Mouse (Mus musculus): ENCODE measurements around the gene Selp. TPM values are rescaled to one million over a fixed set of nuclear protein-coding genes. Genes with fewer than 3 reads are reported as not detected.

Gene Selp
- polyA plus RNA-seq, 1 experiment from 2014 or later, result not detected

GRCm38 (mm10) chr1:164083046-164083445, 32.0 kb upstream of the Selp start:
- no peaks in the 10 kb centered on the region for H3K9me3 ChIP-seq
- H3K4me1 ChIP-seq (replicated peaks), result no peaks in the 10 kb centered on the region
- no peaks in the 10 kb centered on the region for H3K36me3 ChIP-seq
- no peak overlapping the region for H3K4me2 ChIP-seq
- no peak overlapping the region for H3K27ac ChIP-seq (replicated peaks)
- H3K4me3 ChIP-seq, result no peak overlapping the region
- H3K9ac ChIP-seq, result no peak overlapping the region
- no peaks in the 10 kb centered on the region for H3K27me3 ChIP-seq
- WGBS, result 97% methylated on average over 4 of the region's 4 CpGs
- no peak for ATAC-seq (ENCODE audit: low read depth)

- ATAC-seq (ENCODE audit: low read depth), result no peak
- Histone ChIP-seq H3K36me3 (no peaks in the 10 kb centered on the region), H3K9me3 (no peaks in the 10 kb centered on the region), H3K4me2 (no peak overlapping the region), H3K27me3 (no peaks in the 10 kb centered on the region), H3K4me3 (no peak overlapping the region), H3K9ac (no peak overlapping the region), H3K27ac (replicated peaks) (no peak overlapping the region), H3K4me1 (replicated peaks) (no peaks in the 10 kb centered on the region)
- WGBS, result 89% methylated on average over 3 of the region's 3 CpGs
These were observed 28.3 kb upstream of the Selp start for GRCm38 (mm10) chr1:164086797-164087196.

DNA sequence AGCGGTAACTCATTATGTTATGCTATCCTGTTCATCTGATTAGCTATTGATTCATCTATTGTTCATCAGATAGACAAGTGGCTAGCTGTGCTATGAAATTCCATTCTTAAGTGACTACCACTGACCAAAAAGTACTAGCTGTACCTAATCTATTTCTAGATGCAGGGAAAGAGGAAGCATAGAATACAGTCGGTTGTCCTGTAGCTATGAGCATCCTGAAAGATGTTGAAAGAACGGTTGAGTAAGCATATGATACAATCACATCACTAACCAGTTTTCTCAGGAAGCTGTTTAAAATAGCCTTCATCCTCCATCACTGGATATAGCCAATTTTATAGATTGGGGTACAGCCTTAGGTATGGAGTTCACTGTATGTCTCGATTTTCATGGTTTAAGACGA, 27.2 kb upstream of the Selp start:
- H3K4me3 ChIP-seq, result no peak overlapping the region
- 93% methylated on average over 5 of the region's 5 CpGs for WGBS

DNA sequence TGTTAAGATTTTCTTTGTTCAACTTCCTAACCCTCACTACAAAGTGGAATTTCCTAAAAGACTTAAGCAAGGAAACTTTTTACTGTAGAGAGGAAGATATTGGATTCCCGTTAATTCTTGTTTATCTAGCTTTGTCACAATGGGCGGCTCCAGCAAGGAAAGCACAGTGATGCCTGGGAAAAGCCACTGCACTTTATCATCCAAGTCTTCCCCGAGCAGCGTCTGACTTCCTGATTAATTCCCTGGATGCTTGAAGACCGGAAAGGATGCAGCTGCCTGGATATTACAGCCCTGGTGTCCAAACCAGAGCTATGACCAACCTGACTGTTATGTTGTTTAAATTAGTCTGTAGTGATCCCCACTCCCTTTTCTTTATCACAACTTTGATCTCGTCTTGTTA, 18.3 kb upstream of the Selp start:
- no peaks in the 10 kb centered on the region for H3K9me3 ChIP-seq
- no peaks in the 10 kb centered on the region for H3K27me3 ChIP-seq
- no peaks in the 10 kb centered on the region for H3K4me1 ChIP-seq (replicated peaks)
- no peak overlapping the region for H3K27ac ChIP-seq (replicated peaks)
- 70% methylated on average over 6 of the region's 6 CpGs for WGBS
- H3K36me3 ChIP-seq, result no peaks in the 10 kb centered on the region
- H3K4me3 ChIP-seq, result no peak overlapping the region
- no peak for ATAC-seq (ENCODE audit: low read depth)
- no peak overlapping the region for H3K9ac ChIP-seq
- no peak overlapping the region for H3K4me2 ChIP-seq

More for the DNA sequence above, 27.2 kb upstream of the Selp start:
- Histone ChIP-seq H3K27ac (replicated peaks) (no peak overlapping the region), H3K36me3 (no peaks in the 10 kb centered on the region), H3K9ac (no peak overlapping the region), H3K27me3 (no peaks in the 10 kb centered on the region), H3K9me3 (no peaks in the 10 kb centered on the region), H3K4me1 (replicated peaks) (no peaks in the 10 kb centered on the region), H3K4me2 (no peak overlapping the region)
- no peak for ATAC-seq (ENCODE audit: low read depth)

DNA sequence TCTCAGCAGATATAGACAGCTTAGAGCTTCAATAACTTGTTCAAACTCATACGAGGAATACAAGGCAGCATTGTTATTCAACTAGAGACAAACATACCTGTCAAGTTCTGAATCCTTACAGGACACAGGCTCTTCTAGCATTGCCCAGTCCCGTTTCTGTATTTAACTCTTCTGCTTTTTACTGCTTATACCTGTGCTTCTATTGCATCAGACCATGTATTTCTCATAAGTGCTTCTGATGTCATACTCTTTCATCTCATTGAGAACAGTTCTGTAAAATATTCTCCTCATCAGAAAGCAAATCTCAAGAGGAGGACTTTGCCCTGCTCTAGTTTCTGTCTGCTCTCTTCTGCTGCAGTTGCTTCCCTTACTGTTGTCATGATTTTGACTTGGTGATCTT, 17.2 kb upstream of the Selp start:
- Histone ChIP-seq H3K4me1 (replicated peaks) (no peaks in the 10 kb centered on the region), H3K27me3 (no peaks in the 10 kb centered on the region), H3K36me3 (no peaks in the 10 kb centered on the region), H3K9ac (no peak overlapping the region), H3K9me3 (no peaks in the 10 kb centered on the region), H3K4me3 (no peak overlapping the region), H3K27ac (replicated peaks) (no peak overlapping the region), H3K4me2 (no peak overlapping the region)
- no peak for ATAC-seq (ENCODE audit: low read depth)
- WGBS, result 92% methylated on average over 2 of the region's 2 CpGs

GRCm38 (mm10) chr1:164098372-164098771, 16.7 kb upstream of the Selp start:
- H3K4me1 ChIP-seq (replicated peaks), result no peaks in the 10 kb centered on the region
- no peak overlapping the region for H3K4me2 ChIP-seq
- H3K27me3 ChIP-seq, result no peaks in the 10 kb centered on the region
- H3K27ac ChIP-seq (replicated peaks), result no peak overlapping the region
- no peak overlapping the region for H3K9ac ChIP-seq
- H3K9me3 ChIP-seq, result no peaks in the 10 kb centered on the region
- H3K36me3 ChIP-seq, result no peaks in the 10 kb centered on the region
- ATAC-seq (ENCODE audit: low read depth), result no peak
- WGBS, result 83% methylated on average over 2 of the region's 2 CpGs
- H3K4me3 ChIP-seq, result no peak overlapping the region

DNA sequence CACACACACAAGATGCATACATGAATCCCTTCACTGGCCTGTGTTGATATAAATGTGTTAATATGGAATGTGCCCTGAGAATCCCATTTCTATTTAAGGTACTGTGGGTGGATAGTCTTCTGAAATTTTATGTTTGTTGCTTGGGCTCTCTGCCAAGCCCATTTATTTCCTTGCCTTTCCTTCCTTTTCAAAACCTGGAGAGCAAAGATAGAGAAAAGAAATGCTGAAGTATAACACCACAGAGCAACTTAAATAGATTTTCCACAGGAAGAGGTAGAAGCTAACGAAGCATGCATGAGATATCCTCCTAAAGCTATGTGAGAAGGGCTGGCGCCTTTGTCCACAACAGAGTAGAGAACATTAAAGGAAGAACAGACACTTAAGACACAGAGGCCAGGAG, 5.3 kb upstream of the Selp start:
- Histone ChIP-seq H3K9ac (no peak overlapping the region), H3K4me3 (no peak overlapping the region)
- WGBS, result 88% methylated on average over 2 of the region's 2 CpGs

DNA sequence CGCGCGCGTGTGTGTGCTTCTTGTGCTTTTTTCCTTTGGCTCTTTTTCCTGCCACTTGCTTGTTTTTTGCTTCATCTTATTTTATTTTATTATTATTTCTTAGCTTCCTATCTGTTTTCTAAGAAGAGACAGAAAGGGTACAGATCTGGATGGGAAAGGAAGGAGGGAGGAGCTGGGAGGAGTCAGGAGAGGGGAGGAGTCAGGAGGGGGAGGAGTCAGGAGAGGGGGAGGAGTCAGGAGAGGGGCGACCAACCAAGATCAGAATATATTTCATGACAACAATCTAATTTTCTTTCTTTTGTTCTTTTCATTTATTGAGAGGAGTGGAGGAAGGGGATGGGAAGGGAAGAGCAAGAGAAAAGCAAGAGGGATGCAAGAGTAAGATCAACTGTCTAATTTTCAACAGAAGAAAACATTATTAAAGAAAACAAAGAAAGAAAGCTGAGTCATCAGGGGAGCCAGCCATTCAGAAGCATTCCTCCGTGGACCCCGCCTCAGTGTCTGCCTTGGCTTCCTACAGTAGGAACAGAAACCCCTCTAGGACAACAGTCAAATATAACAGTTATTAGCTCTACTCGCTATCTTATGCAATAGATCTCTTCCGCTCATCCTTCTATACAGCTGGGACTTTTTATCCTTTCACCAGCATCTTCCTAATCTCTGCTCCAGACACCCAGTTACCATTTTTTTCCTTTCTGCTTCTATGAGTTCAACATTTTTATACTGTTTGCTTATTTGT, 4.3 kb upstream of the Selp start:
- H3K9me3 ChIP-seq, result no peaks in the 10 kb centered on the region
- no peaks in the 10 kb centered on the region for H3K4me1 ChIP-seq (replicated peaks)
- no peak overlapping the region for H3K4me2 ChIP-seq
- WGBS, result 96% methylated on average over 9 of the region's 9 CpGs
- no peak for ATAC-seq (ENCODE audit: low read depth)
- H3K4me3 ChIP-seq, result no peak overlapping the region
- no peaks in the 10 kb centered on the region for H3K36me3 ChIP-seq
- H3K9ac ChIP-seq, result no peak overlapping the region
- no peak overlapping the region for H3K27ac ChIP-seq (replicated peaks)
- no peaks in the 10 kb centered on the region for H3K27me3 ChIP-seq

More for the DNA sequence above, 5.3 kb upstream of the Selp start:
- H3K36me3 ChIP-seq, result no peaks in the 10 kb centered on the region
- no peak for ATAC-seq (ENCODE audit: low read depth)
- no peak overlapping the region for H3K27ac ChIP-seq (replicated peaks)
- H3K4me1 ChIP-seq (replicated peaks), result no peaks in the 10 kb centered on the region
- no peak overlapping the region for H3K4me2 ChIP-seq
- no peaks in the 10 kb centered on the region for H3K9me3 ChIP-seq
- H3K27me3 ChIP-seq, result no peaks in the 10 kb centered on the region

DNA sequence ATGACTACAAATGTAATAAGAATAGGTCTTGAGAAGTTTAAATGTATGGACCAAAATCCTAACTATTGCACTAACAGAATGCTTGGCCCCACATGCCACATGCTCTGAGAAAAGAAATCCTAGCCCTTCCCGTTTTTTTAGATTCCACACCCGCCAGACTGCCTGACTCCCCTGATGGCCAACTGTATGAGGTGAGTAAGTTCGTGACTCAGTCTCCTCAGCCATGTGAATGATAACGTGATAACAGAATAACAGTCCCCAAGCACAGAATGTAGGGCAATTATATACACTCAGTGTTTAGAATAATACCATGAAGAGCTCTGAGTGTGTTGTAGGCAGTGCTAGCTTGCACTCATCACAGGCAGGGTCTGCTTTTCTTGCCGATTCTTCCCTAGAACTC, 784 bp upstream of the Selp start:
- H3K27ac ChIP-seq (replicated peaks), result no peak overlapping the region
- H3K27me3 ChIP-seq, result no peaks in the 10 kb centered on the region
- H3K4me3 ChIP-seq, result no peak overlapping the region
- H3K36me3 ChIP-seq, result no peaks in the 10 kb centered on the region
- H3K4me1 ChIP-seq (replicated peaks), result no peaks in the 10 kb centered on the region
- ATAC-seq (ENCODE audit: low read depth), result no peak
- no peak overlapping the region for H3K4me2 ChIP-seq
- no peaks in the 10 kb centered on the region for H3K9me3 ChIP-seq
- no peak overlapping the region for H3K9ac ChIP-seq
- 85% methylated on average over 5 of the region's 5 CpGs for WGBS

GRCm38 (mm10) chr1:164115647-164116046, 583 bp downstream of the Selp start:
- H3K9ac ChIP-seq, result no peak overlapping the region
- H3K4me2 ChIP-seq, result no peak overlapping the region
- ATAC-seq (ENCODE audit: low read depth), result no peak
- no peak overlapping the region for H3K27ac ChIP-seq (replicated peaks)
- no peaks in the 10 kb centered on the region for H3K36me3 ChIP-seq
- H3K4me1 ChIP-seq (replicated peaks), result no peaks in the 10 kb centered on the region
- no peaks in the 10 kb centered on the region for H3K9me3 ChIP-seq
- H3K4me3 ChIP-seq, result no peak overlapping the region
- H3K27me3 ChIP-seq, result no peaks in the 10 kb centered on the region
- WGBS, result 84% methylated on average over 6 of the region's 6 CpGs

GRCm38 (mm10) chr1:164117869-164118268, 2.8 kb downstream of the Selp start:
- no peak for ATAC-seq (ENCODE audit: low read depth)
- Histone ChIP-seq H3K27ac (replicated peaks) (no peak overlapping the region), H3K27me3 (no peaks in the 10 kb centered on the region), H3K36me3 (no peaks in the 10 kb centered on the region), H3K9me3 (no peaks in the 10 kb centered on the region), H3K4me3 (no peak overlapping the region), H3K4me1 (replicated peaks) (no peaks in the 10 kb centered on the region), H3K9ac (no peak overlapping the region), H3K4me2 (no peak overlapping the region)
- WGBS, result 92% methylated on average over 6 of the region's 6 CpGs

DNA sequence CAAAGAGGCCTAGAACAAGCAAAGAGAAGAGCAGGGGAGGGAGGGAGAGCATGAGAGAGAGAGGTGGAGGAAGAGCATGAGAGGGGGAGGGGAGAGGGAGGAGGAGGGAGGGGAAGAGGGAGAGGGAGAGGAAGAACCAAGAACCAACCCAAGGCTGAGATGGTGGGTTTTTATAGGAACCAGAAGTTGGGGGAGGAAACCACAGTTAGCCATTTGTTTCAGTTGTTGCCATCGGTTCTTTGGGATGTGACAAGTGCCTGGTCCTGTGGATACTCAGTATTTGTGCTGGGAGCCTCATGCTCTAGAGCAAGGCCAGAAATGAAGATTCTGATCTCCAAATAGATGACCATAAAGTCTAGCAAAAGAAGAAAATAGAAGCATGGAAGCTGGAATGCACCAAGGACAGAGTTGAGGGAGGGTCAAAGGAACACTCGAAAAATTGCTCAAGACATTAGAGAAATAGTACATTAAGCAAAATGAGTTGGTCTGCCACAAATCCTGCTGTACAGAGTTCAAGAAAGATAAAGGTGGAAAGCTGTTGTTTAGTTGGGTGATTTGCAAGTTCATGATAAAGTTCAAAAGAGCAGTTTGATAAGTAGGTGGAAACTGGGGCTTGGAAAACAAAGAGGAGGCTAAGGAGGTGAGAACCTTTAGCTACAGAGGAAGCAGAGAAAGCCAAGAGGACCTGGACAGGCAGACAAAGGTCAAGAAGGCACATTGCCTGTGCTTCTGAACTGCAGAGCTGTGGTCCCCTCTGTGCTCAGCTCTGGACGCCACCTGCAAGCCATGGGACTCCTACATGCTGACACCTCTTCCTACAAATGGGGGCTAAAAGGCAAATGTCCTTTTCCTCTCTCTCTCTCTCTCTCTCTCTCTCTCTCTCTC, 5.1 kb downstream of the Selp start:
- Histone ChIP-seq H3K4me2 (no peak overlapping the region), H3K9ac (no peak overlapping the region), H3K27ac (replicated peaks) (no peak overlapping the region), H3K4me3 (no peak overlapping the region), H3K4me1 (replicated peaks) (no peaks in the 10 kb centered on the region), H3K27me3 (no peaks in the 10 kb centered on the region), H3K36me3 (no peaks in the 10 kb centered on the region), H3K9me3 (no peaks in the 10 kb centered on the region)
- ATAC-seq (ENCODE audit: low read depth), result no peak
- WGBS, result 74% methylated on average over 3 of the region's 3 CpGs
